Mouse (Mus musculus) inflammation-experienced regulatory T-cells, adult 6 months (primary cell): ENCODE results near the gene Kcnj8. TPM values are rescaled to one million over a fixed set of nuclear protein-coding genes. Genes with fewer than 3 reads are reported as not detected.
A peak's percentile ranks its signal among the peaks of the same experiment; 100 is the strongest.
"Not testable (repeated sequence)": the region's sequence is repeated elsewhere in the genome, so short reads cannot be mapped to it uniquely, and the experiment has no call there.

Source experiments
- ATAC-seq: one replicate; pipeline ENCODE4 v1.8.0; 2017
- polyA plus RNA-seq, 3 experiments: library from polyadenylated mRNA; unstranded; fragments of 100-300 nt; shearing (Covaris generic); gene quantifications; one replicate each; pipeline ENCODE4 v1.2.1; 2017

Kcnj8 gene
- polyA plus RNA-seq, 3 experiments from 2014 or later: 0.19 TPM; not detected in 2

GRCm38 (mm10) chr6:142548377-142548776 lies 23.0 kb downstream of the Kcnj8 start:
- ATAC-seq: no peak

- no peak for ATAC-seq
Measured at GRCm38 (mm10) chr6:142545132-142545531, 26.3 kb downstream of the Kcnj8 start.

GRCm38 (mm10) chr6:142543648-142544047 lies 27.8 kb downstream of the Kcnj8 start:
- ATAC-seq: no peak

- ATAC-seq: no peak
Measured at GRCm38 (mm10) chr6:142542800-142543175, 28.6 kb downstream of the Kcnj8 start.

- ATAC-seq: no peak
Measured at GRCm38 (mm10) chr6:142542082-142542799, 29.2 kb downstream of the Kcnj8 start.

- ATAC-seq: no peak
Measured at GRCm38 (mm10) chr6:142540561-142541160, 30.8 kb downstream of the Kcnj8 start.

GRCm38 (mm10) chr6:142540131-142540530 lies 31.3 kb downstream of the Kcnj8 start:
- no peak for ATAC-seq

GRCm38 (mm10) chr6:142538503-142538902 lies 32.9 kb downstream of the Kcnj8 start:
- peak; percentile 73 for ATAC-seq

- no peak for ATAC-seq
Measured at GRCm38 (mm10) chr6:142533412-142533811, 38.0 kb downstream of the Kcnj8 start.

GRCm38 (mm10) chr6:142532686-142533085 lies 38.7 kb downstream of the Kcnj8 start:
- ATAC-seq: no peak

GRCm38 (mm10) chr6:142532141-142532540 lies 39.3 kb downstream of the Kcnj8 start:
- ATAC-seq: no peak

- no peak for ATAC-seq
Measured at GRCm38 (mm10) chr6:142530378-142530777, 41.0 kb downstream of the Kcnj8 start.

GRCm38 (mm10) chr6:142529680-142530079 lies 41.7 kb downstream of the Kcnj8 start:
- no peak for ATAC-seq

GRCm38 (mm10) chr6:142527931-142528562 lies 43.4 kb downstream of the Kcnj8 start:
- ATAC-seq: no peak

- peak; percentile 89 for ATAC-seq
Measured at GRCm38 (mm10) chr6:142524635-142525308, 46.6 kb downstream of the Kcnj8 start.

GRCm38 (mm10) chr6:142521591-142522110 lies 49.8 kb downstream of the Kcnj8 start:
- ATAC-seq: no peak

GRCm38 (mm10) chr6:142519110-142519509 lies 52.3 kb downstream of the Kcnj8 start:
- ATAC-seq: peak; percentile 87

- not testable (repeated sequence) for ATAC-seq
Measured at GRCm38 (mm10) chr6:142515379-142515778, 56.0 kb downstream of the Kcnj8 start.

- ATAC-seq: no peak
Measured at GRCm38 (mm10) chr6:142514912-142515311, 56.5 kb downstream of the Kcnj8 start.
